In the genomic region with DNA sequence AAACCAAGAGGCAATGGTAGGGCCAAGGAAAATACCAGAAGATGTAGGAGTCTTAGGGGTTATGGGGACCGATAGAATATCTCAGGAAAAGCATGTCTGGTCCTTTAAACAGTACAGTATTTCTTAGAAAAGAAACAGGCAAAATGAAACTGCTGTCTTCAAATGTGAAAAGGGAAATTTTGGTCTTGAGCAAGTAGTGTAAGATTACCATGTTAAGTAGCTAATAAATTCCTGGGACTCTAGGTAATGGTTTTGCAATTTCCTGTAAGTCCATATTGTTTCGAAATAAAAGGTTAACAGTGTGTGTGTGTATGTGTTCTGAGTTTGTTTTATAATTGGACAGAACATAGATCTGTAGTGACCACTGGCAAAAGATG, we compare ENCODE assay signal across 8 mouse cellular contexts. TPM values are rescaled to one million over a fixed set of nuclear protein-coding genes. Genes with fewer than 3 reads are reported as not detected.
DNase-seq lines count a peak whose midpoint lies in the region; ATAC-seq and TF ChIP-seq lines count a peak whose summit lies in the region.

No protein-coding gene starts in this region.

- peak overlapping the region; percentile 52 for H3K4me2 ChIP-seq in neural tube, embryonic 11.5 days (ENCODE audit: low read depth)
- H3K4me2 ChIP-seq in intestine, postnatal 0 days (replicated peaks; ENCODE audit: low read depth) = peak overlapping the region; percentile 79
- H3K4me2 ChIP-seq in neural tube, embryonic 14.5 days (ENCODE audit: low read depth, low read length) = peak overlapping the region; percentile 46

- no peaks in the 10 kb centered on the region for H3K4me1 ChIP-seq in neural tube, embryonic 11.5 days (ENCODE audit: control insufficient read depth, insufficient read depth, low read length)
- peaks cover 22% of the 10 kb centered on the region for H3K4me1 ChIP-seq in erythroblast, embryonic 14.5 days (ENCODE audit: control insufficient read depth)
- 0 out of 2 replicates have a peak, but pooled peaks cover 6% of the 10 kb centered on the region for H3K4me1 ChIP-seq in intestine, postnatal 0 days (replicated peaks; ENCODE audit: control insufficient read depth, insufficient read depth, low read length)
- peaks cover 7% of the 10 kb centered on the region; the same call in 1 of the 2 replicates for H3K4me1 ChIP-seq in neural tube, embryonic 14.5 days (ENCODE audit: control insufficient read depth, insufficient read depth, low read length)

- WGBS in neural tube, embryonic 11.5 days = 83% methylated on average over 2 of the region's 2 CpGs
- 38% methylated on average over 2 of the region's 2 CpGs for WGBS in intestine, postnatal 0 days
- 70% methylated on average over 2 of the region's 2 CpGs for WGBS in neural tube, embryonic 14.5 days

- H3K27ac ChIP-seq in neural tube, embryonic 11.5 days (ENCODE audit: low read depth, low read length) = peak overlapping the region; percentile 93; the same call in 1 of the 2 replicates
- peak overlapping the region; percentile 96 for H3K27ac ChIP-seq in intestine, postnatal 0 days (ENCODE audit: low read depth, low read length)
- H3K27ac ChIP-seq in neural tube, embryonic 14.5 days (ENCODE audit: low read depth, low read length) = peak overlapping the region; percentile 91

- peak overlapping the region; percentile 87 for H3K9ac ChIP-seq in neural tube, embryonic 11.5 days (ENCODE audit: low read length)
- peak overlapping the region; percentile 80 for H3K9ac ChIP-seq in intestine, postnatal 0 days (ENCODE audit: low read depth, low read length)
- no peak overlapping the region; the same call in 1 of the 2 replicates for H3K9ac ChIP-seq in neural tube, embryonic 14.5 days (replicated peaks; ENCODE audit: low read depth, low read length)

- H3K4me3 ChIP-seq in neural tube, embryonic 11.5 days (ENCODE audit: low read depth, low read length) = peak overlapping the region; percentile 61
- H3K4me3 ChIP-seq in erythroblast, embryonic 14.5 days (replicated peaks) = peak overlapping the region; percentile 68
- H3K4me3 ChIP-seq in intestine, postnatal 0 days (ENCODE audit: low read depth, low read length) = peak overlapping the region; percentile 65
- peak overlapping the region; percentile 53 for H3K4me3 ChIP-seq in neural tube, embryonic 14.5 days (ENCODE audit: low read depth, low read length)

- TF ChIP-seq CTCF in intestine, postnatal 0 days (IDR thresholded peaks at IDR 0.05; ENCODE audit: low read depth) = no peak

- no peak for ATAC-seq in neural tube, embryonic 11.5 days (ENCODE audit: insufficient read depth, low FRiP score, low TSS enrichment)
- ATAC-seq in intestine, postnatal 0 days = peak; percentile 17; the same call in 1 of the 2 replicates
- ATAC-seq in neural tube, embryonic 14.5 days (ENCODE audit: low read depth) = peak; percentile 8
- ATAC-seq in cerebellum, adult (ENCODE audit: insufficient number of reproducible peaks, low FRiP score, low TSS enrichment) = no peak; the same call in 1 of the 2 replicates

- DNase-seq in neural tube, embryonic 11.5 days (ENCODE audit: low spot score) = no peak
- no peak for DNase-seq in neural tube, embryonic 10.5 days (ENCODE audit: extremely low spot score, low spot score)
- no peak for DNase-seq in frontal cortex, postnatal 25 days (ENCODE audit: low spot score in 2 of 2)
- DNase-seq in gastrocnemius, postnatal 25 days = no peak

- H3K36me3 ChIP-seq in neural tube, embryonic 11.5 days (ENCODE audit: control insufficient read depth, insufficient read depth, low read length) = no peaks in the 10 kb centered on the region
- no peaks in the 10 kb centered on the region for H3K36me3 ChIP-seq in erythroblast, embryonic 14.5 days (ENCODE audit: control insufficient read depth)
- H3K36me3 ChIP-seq in intestine, postnatal 0 days (ENCODE audit: control insufficient read depth, insufficient read depth) = no peaks in the 10 kb centered on the region
- no peaks in the 10 kb centered on the region for H3K36me3 ChIP-seq in neural tube, embryonic 14.5 days (ENCODE audit: control insufficient read depth, insufficient read depth, low read length)

- H3K27me3 ChIP-seq in neural tube, embryonic 11.5 days (ENCODE audit: control insufficient read depth, insufficient read depth, low read length) = no peaks in the 10 kb centered on the region
- H3K27me3 ChIP-seq in erythroblast, embryonic 14.5 days (ENCODE audit: control insufficient read depth) = no peaks in the 10 kb centered on the region
- no peaks in the 10 kb centered on the region for H3K27me3 ChIP-seq in intestine, postnatal 0 days (replicated peaks; ENCODE audit: control insufficient read depth, insufficient read depth, low read length)
- no peaks in the 10 kb centered on the region for H3K27me3 ChIP-seq in neural tube, embryonic 14.5 days (ENCODE audit: control insufficient read depth, insufficient read depth, low read length)

- no peaks in the 10 kb centered on the region for H3K9me3 ChIP-seq in neural tube, embryonic 11.5 days (ENCODE audit: control insufficient read depth, low read length)
- no peaks in the 10 kb centered on the region for H3K9me3 ChIP-seq in erythroblast, embryonic 14.5 days (ENCODE audit: control insufficient read depth, low read length)
- H3K9me3 ChIP-seq in intestine, postnatal 0 days (ENCODE audit: control insufficient read depth) = no peaks in the 10 kb centered on the region
- H3K9me3 ChIP-seq in neural tube, embryonic 14.5 days (ENCODE audit: control insufficient read depth, low read length) = no peaks in the 10 kb centered on the region

RNA-seq across cellular contexts. Expression of a gene that starts 0.7 kb away (rescaled TPM):
- 14.0 and 16.2 TPM in 2 replicates for polyA plus RNA-seq in neural tube, embryonic 11.5 days (2014; fragmentation: Nextera tagmentation; extraction: Ambion mirVana)
- polyA plus RNA-seq in erythroblast, embryonic 14.5 days (2012) = not detected in 2 replicates
- polyA plus RNA-seq in intestine, postnatal 0 days (2015; fragmentation: Nextera tagmentation; extraction: Ambion mirVana) = 24.5 and 29.1 TPM in 2 replicates
- 17.2 and 18.8 TPM in 2 replicates for polyA plus RNA-seq in neural tube, embryonic 14.5 days (2014; fragmentation: Nextera tagmentation; extraction: Ambion mirVana)
- total RNA-seq in gastrocnemius, postnatal 25 days (2021) = 1 to 10 TPM; 8.8 to 9.8 TPM

Comparison
In these comparisons a context has a peak if more than half of its experiments do, and no peak if none do; other contexts are left out.
1. ATAC-seq: peak in intestine, postnatal 0 days (single experiment) and neural tube, embryonic 14.5 days (single experiment); none in neural tube, embryonic 11.5 days (single experiment) and cerebellum, adult (single experiment).
2. RNA of a gene that starts 0.7 kb away (polyA plus RNA-seq): 24.5 to 29.1 TPM in intestine, postnatal 0 days, 17.2 to 18.8 TPM in neural tube, embryonic 14.5 days and 14.0 to 16.2 TPM in neural tube, embryonic 11.5 days; not detected in erythroblast, embryonic 14.5 days; every median in the first group is over 10 times any median in the second.
3. Peak in every context shown above with its lines, with median percentiles within 50 percentile points of each other: H3K27ac ChIP-seq, H3K4me2 ChIP-seq and H3K4me3 ChIP-seq.